Mouse (Mus musculus): Measurements from ENCODE around the gene Dhx15.

DNA sequence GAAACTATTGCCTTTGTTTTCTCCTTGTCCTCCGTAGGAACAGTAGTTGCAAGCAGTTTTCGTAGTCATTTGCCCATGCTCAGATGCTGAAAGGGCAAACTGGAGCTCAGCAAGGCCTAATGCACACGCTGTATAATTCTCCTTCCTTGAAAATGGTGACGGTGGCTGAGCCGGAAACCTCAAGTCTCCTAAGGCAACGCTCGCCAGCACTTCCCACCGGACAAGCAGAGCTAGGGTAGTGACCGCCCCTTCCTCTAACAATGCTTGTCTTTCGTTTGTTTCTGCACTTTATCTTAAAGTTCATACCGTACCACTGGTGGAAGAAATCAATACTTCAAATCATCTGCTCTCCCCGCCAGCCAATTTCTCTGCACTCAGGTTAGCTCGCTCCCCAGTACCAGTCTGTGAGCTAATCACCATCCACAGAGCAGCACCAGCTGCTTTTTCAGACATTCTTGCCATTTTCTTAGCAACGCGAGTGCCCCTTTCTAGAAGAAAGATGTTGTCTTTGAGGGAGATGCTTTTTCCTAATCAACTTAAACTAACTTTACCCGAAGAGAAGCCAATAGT is 78.0 kb downstream of the Dhx15 start:
- TF ChIP-seq GATA1 (IDR thresholded peaks at IDR 0.05; ENCODE audit: low read length) = no peak
- no peak for TF ChIP-seq TAL1 (IDR thresholded peaks at IDR 0.05; ENCODE audit: low read length)

Data from erythroblast, embryonic 14.5 days (primary cell).